Mouse (Mus musculus) kidney, adult 2 months (tissue): Measurements from ENCODE around the gene Tnp2.
A peak's percentile ranks its signal among the peaks of the same experiment; 100 is the strongest.

Experiments used
- CTCF ChIP-seq: fragments of 200-500 bp; conservative IDR thresholded peaks from 2 replicates; pipeline ENCODE4 v1.5.1; 2011; ENCODE audit warnings: low read depth, mild to moderate bottlenecking, control low read depth, low read length, moderate library complexity, mixed read lengths; ENCODE audit not compliant: insufficient read depth, insufficient read length
- POLR2A ChIP-seq: fragments of 200-500 bp; IDR thresholded peaks from one replicate; pipeline ENCODE4 v1.6.1; 2011; ENCODE audit warnings: low read depth, low read length, control low read depth

DNA sequence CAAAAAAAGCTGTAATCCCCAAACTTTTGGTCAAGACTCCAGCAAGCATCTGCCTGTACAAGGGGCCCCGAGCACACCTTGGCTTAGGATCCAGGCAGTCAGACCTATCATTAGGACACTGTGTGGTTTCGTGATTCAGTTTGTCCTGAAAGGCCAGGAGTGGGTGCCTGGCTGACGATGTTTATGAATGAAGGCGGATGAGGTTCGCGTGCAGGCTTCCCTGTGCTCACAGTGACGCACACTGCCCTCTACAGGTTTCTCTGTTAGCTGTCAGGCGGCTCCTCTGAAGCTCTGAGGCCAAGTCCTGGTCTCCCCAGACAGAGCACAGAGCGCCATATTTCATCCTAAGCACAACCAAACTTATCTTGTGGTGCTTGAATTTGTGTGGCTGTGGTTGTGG is 2.2 kb downstream of the Tnp2 start:
- TF ChIP-seq POLR2A (no peak), CTCF (peak; percentile 94)
